Mouse (Mus musculus) WW6 (cell line): ENCODE measurements around the gene Nbea.

Source experiments
- DNase-seq: peaks from one replicate; pipeline ENCODE4 v3.0.0-alpha.2; 2013; ENCODE audit warnings: low read depth, low spot score

The Nbea gene

GRCm38 (mm10) chr3:55828481-55829256 is 354.8 kb downstream of the Nbea start:
- no peak for DNase-seq

- DNase-seq = no peak
Observed at GRCm38 (mm10) chr3:55824864-55825263, 358.6 kb downstream of the Nbea start.

- DNase-seq = no peak
Observed at GRCm38 (mm10) chr3:55819598-55819997, 363.9 kb downstream of the Nbea start.

GRCm38 (mm10) chr3:55818082-55818481 is 365.4 kb downstream of the Nbea start:
- no peak for DNase-seq

DNA sequence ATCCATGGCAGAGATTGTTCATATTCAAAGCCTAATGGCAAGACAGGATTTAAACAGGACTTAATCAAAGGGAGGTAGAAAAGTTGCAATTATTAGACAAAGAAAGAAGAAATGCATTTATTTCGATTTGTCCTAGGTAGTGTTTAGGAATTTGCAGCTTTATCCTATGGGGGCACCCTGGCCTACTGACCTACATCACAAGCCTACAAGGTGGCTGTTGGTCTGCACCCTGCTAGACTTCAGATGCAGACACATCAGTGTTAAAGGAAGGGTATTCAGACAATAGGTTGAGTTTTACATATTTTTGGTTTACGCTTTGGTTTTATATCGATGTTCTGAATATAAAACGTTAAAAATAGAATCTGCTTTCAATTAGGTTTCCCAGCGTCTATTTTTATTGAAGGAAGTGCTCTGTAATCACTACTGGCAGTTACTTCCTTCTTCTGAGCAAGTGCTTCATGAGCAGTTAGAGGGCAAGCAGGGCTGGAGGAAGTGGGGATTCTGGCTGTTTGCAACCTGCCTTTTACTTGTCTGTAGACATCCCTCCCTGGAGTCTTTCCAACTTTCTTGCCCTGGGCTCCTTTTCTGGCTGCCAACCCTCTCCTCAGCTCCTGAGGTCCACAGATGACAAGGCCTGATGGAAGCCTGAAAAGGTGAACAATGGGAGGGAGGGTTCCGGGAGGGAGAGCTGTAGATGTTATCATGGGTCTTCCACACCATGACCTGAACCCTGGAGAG is 366.7 kb downstream of the Nbea start:
- DNase-seq = no peak

DNA sequence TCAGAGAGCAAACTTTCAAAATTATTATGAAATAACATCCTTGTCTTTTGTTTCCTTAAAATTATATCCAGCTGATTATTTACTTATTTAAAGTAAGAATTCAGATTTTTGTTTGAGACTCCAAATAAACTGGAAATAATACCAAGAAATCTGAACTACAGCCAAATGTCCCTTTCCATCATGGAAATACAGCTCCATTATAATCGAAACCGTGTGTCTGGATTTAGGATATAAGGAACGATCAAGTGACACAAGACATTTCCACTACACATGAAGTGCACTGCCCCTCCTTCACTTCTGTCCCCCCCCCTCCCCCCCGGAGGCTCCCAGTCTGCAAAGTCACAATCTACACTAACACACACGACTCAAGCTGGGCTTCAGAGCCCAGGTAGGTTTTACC is 367.4 kb downstream of the Nbea start:
- DNase-seq = no peak

GRCm38 (mm10) chr3:55814993-55815625 is 368.4 kb downstream of the Nbea start:
- no peak for DNase-seq

GRCm38 (mm10) chr3:55794768-55795167 is 388.7 kb downstream of the Nbea start:
- DNase-seq = no peak

DNA sequence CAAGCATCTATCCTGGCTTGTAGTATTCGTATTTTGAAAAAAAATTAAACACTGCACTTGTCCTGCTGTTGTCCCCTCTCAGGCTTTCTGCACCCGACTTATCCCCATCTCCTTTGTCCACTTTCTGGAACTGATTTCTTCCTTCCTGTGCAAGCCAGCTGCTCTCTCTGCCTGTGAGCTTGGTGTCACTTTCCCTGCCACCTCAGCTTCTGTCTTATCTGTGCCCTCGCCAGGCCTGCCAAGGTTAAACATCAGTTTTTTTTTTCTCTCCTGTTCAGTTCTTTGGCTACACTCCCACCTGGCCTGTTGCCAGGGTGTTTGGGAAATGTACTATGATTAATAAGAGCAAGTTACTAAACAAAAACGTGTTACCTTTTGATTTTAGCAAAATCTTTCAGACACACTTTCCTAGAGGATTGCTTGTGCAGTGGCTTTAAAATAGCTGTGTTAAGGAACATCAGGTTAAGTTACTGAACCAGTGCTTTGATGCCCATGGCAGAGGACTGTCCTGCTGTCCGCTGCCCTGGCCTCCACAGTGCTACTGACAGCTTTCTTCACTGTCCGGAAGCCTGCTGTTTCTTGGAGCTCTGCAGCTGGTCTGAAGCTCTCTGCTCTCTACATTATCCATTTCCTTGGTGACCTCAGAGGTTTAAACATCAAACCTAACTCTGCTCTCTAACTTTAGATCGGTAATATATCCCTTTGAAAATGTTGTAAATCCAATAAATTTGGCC is 389.5 kb downstream of the Nbea start:
- no peak for DNase-seq

GRCm38 (mm10) chr3:55792251-55792650 is 391.2 kb downstream of the Nbea start:
- no peak for DNase-seq

GRCm38 (mm10) chr3:55790609-55791008 is 392.9 kb downstream of the Nbea start:
- DNase-seq = no peak

DNA sequence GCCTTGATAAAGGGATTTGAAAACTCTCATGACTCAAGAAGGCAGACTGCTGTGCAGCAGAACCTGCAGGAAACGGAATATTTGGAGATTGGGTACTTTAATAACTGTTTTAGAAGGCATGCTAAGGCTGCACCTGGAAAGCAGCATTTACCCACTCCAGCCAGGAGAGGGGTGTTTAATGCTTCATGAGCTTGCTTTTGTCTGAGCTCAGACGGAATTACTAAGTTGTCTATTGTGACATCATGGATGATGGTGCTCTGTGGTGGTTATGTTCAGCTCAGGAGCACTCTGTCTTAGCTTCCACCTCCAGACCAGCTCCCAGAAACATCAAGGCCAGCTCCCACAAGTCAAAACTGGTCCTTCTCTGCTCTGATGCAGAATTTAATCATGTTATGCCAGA is 393.6 kb downstream of the Nbea start:
- no peak for DNase-seq

- DNase-seq = no peak
Observed at GRCm38 (mm10) chr3:55788621-55789201, 394.8 kb downstream of the Nbea start.

DNA sequence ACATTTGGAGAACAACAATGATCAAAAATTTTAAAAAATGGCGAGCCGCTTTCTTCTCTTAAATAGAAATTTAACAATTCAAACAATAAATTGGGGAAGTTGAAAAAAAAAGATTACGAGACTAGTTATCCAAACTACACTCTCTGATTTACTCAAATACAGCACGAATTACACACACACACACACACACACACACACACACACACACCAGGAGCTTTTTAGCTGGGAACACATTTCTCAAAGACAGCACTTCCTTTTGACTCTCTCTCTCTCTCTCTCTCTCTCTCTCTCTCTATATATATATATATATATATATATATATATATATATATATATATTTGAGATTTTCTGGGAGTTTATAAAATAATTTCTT is 395.3 kb downstream of the Nbea start:
- DNase-seq = no peak

DNA sequence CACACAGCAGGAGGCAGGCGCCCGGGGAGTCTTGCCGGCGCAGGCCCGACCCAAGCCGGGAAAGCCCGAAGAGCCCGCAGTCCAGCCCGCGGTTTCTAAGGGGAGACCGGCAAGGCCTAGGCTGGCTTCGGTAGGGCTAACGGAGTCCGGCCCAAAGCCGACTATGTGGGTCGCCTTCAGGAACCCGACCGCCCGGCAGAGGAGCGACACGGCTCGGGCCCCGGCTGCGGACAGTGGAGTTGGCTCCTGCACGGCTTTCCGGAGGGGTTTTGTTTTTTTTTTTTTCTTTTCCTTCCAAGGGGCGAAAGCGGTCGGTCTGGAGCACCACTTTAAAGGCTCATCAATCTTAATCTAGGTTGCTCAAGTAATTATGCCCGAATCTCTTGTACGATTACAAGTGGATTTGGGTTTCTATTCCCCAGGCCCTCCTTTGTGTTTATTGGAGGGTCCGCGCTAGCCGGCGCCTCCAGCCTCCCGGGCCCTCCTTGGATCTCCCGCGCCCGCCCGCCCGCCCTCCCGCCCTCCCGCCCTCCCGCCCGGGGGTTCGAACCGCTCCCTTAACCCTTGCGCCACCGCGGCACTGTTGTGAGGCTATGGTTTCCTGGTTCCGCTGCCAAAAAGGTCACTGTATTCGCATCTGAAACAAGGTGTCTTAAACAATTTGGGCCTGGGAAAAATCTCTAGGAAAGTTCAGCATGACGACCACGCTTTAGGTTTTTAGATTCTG is 395.9 kb downstream of the Nbea start:
- DNase-seq = no peak

DNA sequence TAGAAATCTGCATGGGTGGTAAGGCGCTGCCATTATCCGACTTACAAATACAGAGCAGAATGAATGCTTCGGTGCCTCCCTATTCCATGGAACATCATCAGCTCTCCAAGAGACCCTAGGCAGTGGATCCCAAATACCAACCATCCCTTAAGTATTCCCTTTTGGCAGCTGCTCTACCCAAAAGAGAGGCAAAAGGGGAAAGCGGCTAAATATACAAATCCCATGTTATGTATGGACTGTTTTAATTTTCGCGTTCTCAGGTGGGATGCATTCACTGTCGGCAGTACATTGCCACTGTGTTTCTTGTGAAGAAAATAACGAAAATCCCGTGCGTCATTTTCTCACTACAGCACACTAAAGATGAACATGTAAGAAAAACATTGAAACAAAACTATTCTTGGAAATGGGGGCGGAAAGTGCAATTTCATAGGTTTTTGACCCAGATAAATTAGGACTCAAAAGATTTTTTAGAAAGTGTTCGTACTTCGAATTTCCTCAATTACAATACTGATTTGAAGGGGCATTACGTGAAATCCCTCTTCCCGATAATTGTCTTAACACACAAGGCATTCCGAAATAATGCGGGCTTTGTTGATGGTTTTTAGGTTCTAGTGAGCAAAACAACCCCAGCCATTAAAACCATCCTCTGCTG is 396.5 kb downstream of the Nbea start:
- no peak for DNase-seq

- DNase-seq = no peak
Observed at GRCm38 (mm10) chr3:55785981-55786725, 397.3 kb downstream of the Nbea start.

GRCm38 (mm10) chr3:55785266-55785980 is 398.1 kb downstream of the Nbea start:
- no peak for DNase-seq

DNA sequence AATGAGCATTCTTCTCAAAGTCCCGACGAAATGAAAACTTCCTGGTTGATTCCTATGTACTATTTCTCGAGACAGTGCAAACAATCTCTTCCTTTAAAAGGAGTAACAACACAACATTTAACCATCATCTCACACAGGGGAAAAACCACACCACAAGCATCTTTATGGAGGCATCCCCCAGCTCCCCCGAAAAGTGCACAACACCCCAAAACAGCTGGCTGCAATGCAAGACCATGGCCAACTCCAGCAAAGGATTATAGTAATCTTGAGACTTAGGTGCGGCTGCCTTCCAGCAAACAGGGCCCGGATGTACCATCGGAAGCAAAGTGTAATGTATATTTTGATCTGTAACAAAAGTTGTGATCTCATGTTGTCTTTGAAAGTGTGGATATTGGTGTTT is 399.4 kb downstream of the Nbea start:
- DNase-seq = no peak
